In genomic region chr15:81927741-81928140, GRCm38 (mm10) we compare ENCODE assay signal across 10 mouse cellular contexts. TPM values are rescaled to one million over a fixed set of nuclear protein-coding genes. Genes with fewer than 3 reads are reported as not detected.
A peak's percentile ranks its signal among the peaks of the same experiment; 100 is the strongest.
DNase-seq lines count a peak whose midpoint lies in the region.
"Had no signal": no experiment of that assay in that cellular context is flagged by ENCODE, and none has a peak within 500 bp of the region (broad histone marks: within the 10 kb centered on the region; RNA-seq: fewer than 3 reads in every experiment).

No protein-coding gene starts in this region.

- no peak overlapping the region for H3K27ac ChIP-seq in limb, embryonic 10.5 days

- WGBS in limb, embryonic 10.5 days: 72% methylated on average over 4 of the region's 4 CpGs

- no peaks in the 10 kb centered on the region for H3K27me3 ChIP-seq in limb, embryonic 10.5 days (ENCODE audit: low read depth, poor library complexity, severe bottlenecking)

- H3K4me3 ChIP-seq in limb, embryonic 10.5 days: no peak overlapping the region

- no peaks in the 10 kb centered on the region for H3K9me3 ChIP-seq in limb, embryonic 10.5 days (replicated peaks)

- H3K36me3 ChIP-seq in limb, embryonic 10.5 days: peaks cover 12% of the 10 kb centered on the region; the same call in 1 of the 2 replicates

- H3K4me1 ChIP-seq in limb, embryonic 10.5 days: peaks cover 32% of the 10 kb centered on the region

- DNase-seq in adrenal gland, postnatal 14 days: peak; percentile 56
- DNase-seq in adrenal gland, postnatal 4 days (ENCODE audit: low spot score in 2 of 2): no peak
- peak; percentile 10 for DNase-seq in retina, postnatal 1 day
- no peak for DNase-seq in retina, embryonic 14.5 days (ENCODE audit: low spot score)
- DNase-seq in kidney, postnatal 10 days: peak; percentile 85
- no peak for DNase-seq in limb, embryonic 10.5 days (ENCODE audit: low spot score)
- no peak for DNase-seq in thymus, postnatal 25 days
- no peak for DNase-seq in T-cell, adult 2 months (ENCODE audit: low spot score)

RNA-seq across cellular contexts. Expression of gene Polr3h, which starts 1.7 kb away (rescaled TPM):
- total RNA-seq in adrenal gland, postnatal 14 days (2021): 18.7 and 23.0 TPM in 2 replicates
- total RNA-seq in adrenal gland, postnatal 4 days (2021): 10 to 100 TPM; 25.3 to 27.9 TPM
- 75.5 and 86.6 TPM in 2 replicates for polyA plus RNA-seq in limb, embryonic 10.5 days (2016; fragmentation: Nextera tagmentation; extraction: Ambion mirVana)

RNA-seq across cellular contexts. Expression of gene Csdc2, which starts 8.8 kb away (rescaled TPM):
- total RNA-seq in adrenal gland, postnatal 14 days (2021): 15.7 and 17.3 TPM in 2 replicates
- total RNA-seq in adrenal gland, postnatal 4 days (2021): 10 to 100 TPM; 52.8 to 55.7 TPM
- 3.7 and 5.7 TPM in 2 replicates for polyA plus RNA-seq in limb, embryonic 10.5 days (2016; fragmentation: Nextera tagmentation; extraction: Ambion mirVana)
- total RNA-seq: granulocyte monocyte progenitor cell, adult 5-6 weeks had no signal

RNA-seq across cellular contexts. Expression of gene Pmm1, which starts 33.0 kb away (rescaled TPM):
- 78.7 and 99.0 TPM in 2 replicates for total RNA-seq in adrenal gland, postnatal 14 days (2021)
- 100 to 1,000 TPM in 1 of 2 experiments, 10 to 100 TPM in 1; 94.6 to 101 TPM for total RNA-seq in adrenal gland, postnatal 4 days (2021)
- polyA plus RNA-seq in limb, embryonic 10.5 days (2016; fragmentation: Nextera tagmentation; extraction: Ambion mirVana): 18.1 and 21.1 TPM in 2 replicates

RNA-seq across cellular contexts. Expression of gene 1700029P11Rik, which starts 52.6 kb away (rescaled TPM):
- not detected in 2 replicates for total RNA-seq in adrenal gland, postnatal 14 days (2021)
- total RNA-seq in adrenal gland, postnatal 4 days (2021): not detected
- polyA plus RNA-seq in limb, embryonic 10.5 days (2016; fragmentation: Nextera tagmentation; extraction: Ambion mirVana): not detected in 2 replicates
- total RNA-seq: granulocyte monocyte progenitor cell, adult 5-6 weeks had no signal
- polyA plus RNA-seq: limb, embryonic 14.5 days had no signal

RNA-seq across cellular contexts. Expression of gene Aco2, which starts 55.6 kb away (rescaled TPM):
- total RNA-seq in adrenal gland, postnatal 14 days (2021): 2,377 and 2,604 TPM in 2 replicates
- 100 to 1,000 TPM; 498 to 540 TPM for total RNA-seq in adrenal gland, postnatal 4 days (2021)
- 170 and 172 TPM in 2 replicates for polyA plus RNA-seq in limb, embryonic 10.5 days (2016; fragmentation: Nextera tagmentation; extraction: Ambion mirVana)

Comparison
In these comparisons a context has a peak if more than half of its experiments do, and no peak if none do; other contexts are left out.
1. DNase-seq: peak in adrenal gland, postnatal 14 days (single experiment), retina, postnatal 1 day (single experiment) and kidney, postnatal 10 days (single experiment); none in adrenal gland, postnatal 4 days (0 of 2), retina, embryonic 14.5 days (single experiment), limb, embryonic 10.5 days (single experiment), thymus, postnatal 25 days (single experiment) and T-cell, adult 2 months (single experiment).